Mouse (Mus musculus) hindbrain, embryonic 16.5 days (tissue): ENCODE results near the gene Ppp1cc. TPM values are rescaled to one million over a fixed set of nuclear protein-coding genes. Genes with fewer than 3 reads are reported as not detected.
A peak's percentile ranks its signal among the peaks of the same experiment; 100 is the strongest.
"Not testable (repeated sequence)": the region's sequence is repeated elsewhere in the genome, so short reads cannot be mapped to it uniquely, and the experiment has no call there.

Experiments
- ATAC-seq: fragments of 200-750 bp; cut with Nextera tagmentation; 2 replicates; pipeline ENCODE4 v1.8.0; 2017; ENCODE audit warnings: moderate TSS enrichment, moderate library complexity
- H3K27ac ChIP-seq: fragments of 300-500 bp; sonication (generic); 2 replicates; pipeline ENCODE4 v1.5.1; 2014; ENCODE audit warnings: low read depth, mild to moderate bottlenecking, control low read depth, low read length, moderate library complexity
- H3K27me3 ChIP-seq: fragments of 300-500 bp; sonication (generic); replicated peaks from 2 replicates; pipeline ENCODE4 v1.6.1; 2014; ENCODE audit warnings: low read length; ENCODE audit not compliant: control insufficient read depth, insufficient read depth
- H3K36me3 ChIP-seq: fragments of 300-500 bp; sonication (generic); 2 replicates; pipeline ENCODE4 v1.6.1; 2014; ENCODE audit warnings: mild to moderate bottlenecking, low read length, moderate library complexity, mixed read lengths; ENCODE audit not compliant: control insufficient read depth, insufficient read depth
- H3K4me1 ChIP-seq: fragments of 300-500 bp; sonication (generic); 2 replicates; pipeline ENCODE4 v1.6.1; 2014; ENCODE audit warnings: low read depth, low read length; ENCODE audit not compliant: control insufficient read depth, insufficient read depth
- H3K4me2 ChIP-seq: fragments of 300-500 bp; sonication (generic); 2 replicates; pipeline ENCODE4 v1.6.1; 2014; ENCODE audit warnings: mild to moderate bottlenecking, low read length, control low read depth, moderate library complexity
- H3K4me3 ChIP-seq: fragments of 300-500 bp; sonication (generic); 2 replicates; pipeline ENCODE4 v1.5.1; 2014; ENCODE audit warnings: mild to moderate bottlenecking, low read length, control low read depth, moderate library complexity
- H3K9ac ChIP-seq: fragments of 300-500 bp; sonication (generic); 2 replicates; pipeline ENCODE4 v1.6.1; 2014; ENCODE audit warnings: low read depth, mild to moderate bottlenecking, control low read depth, low read length, moderate library complexity
- H3K9me3 ChIP-seq: fragments of 300-500 bp; sonication (generic); 2 replicates; pipeline ENCODE4 v1.6.1; 2014; ENCODE audit warnings: mild to moderate bottlenecking, low read length, moderate library complexity; ENCODE audit not compliant: control insufficient read depth
- WGBS: fragments of 180-500 bp; shearing (Covaris S2); extraction: QIAGEN DNeasy Blood & Tissue Kit; methylation state at CpG from one replicate; pipeline ENCODE4 v1.1.7; 2014; 5-methylcytosine and 5-hydroxymethylcytosine counted together
- polyA plus RNA-seq: library from polyadenylated mRNA; unstranded; fragments of >200 nt; fragmentation: Nextera tagmentation; extraction: Ambion mirVana; gene quantifications from 2 replicates; pipeline ENCODE4 v1.2.1, GENCODE M21; 2015

Gene Ppp1cc
- polyA plus RNA-seq, 1 experiment from 2014 or later = 185 TPM

GRCm38 (mm10) chr5:122145381-122146055 is 12.6 kb upstream of the Ppp1cc start:
- no peaks in the 10 kb centered on the region for H3K9me3 ChIP-seq
- ATAC-seq = no peak
- no peaks in the 10 kb centered on the region for H3K4me1 ChIP-seq
- H3K27ac ChIP-seq = peak overlapping the region; percentile 40
- H3K36me3 ChIP-seq = no peaks in the 10 kb centered on the region
- no peak overlapping the region for H3K4me3 ChIP-seq
- H3K27me3 ChIP-seq = no peaks in the 10 kb centered on the region
- no peak overlapping the region for H3K9ac ChIP-seq
- 64% methylated on average over 15 of the region's 15 CpGs for WGBS
- H3K4me2 ChIP-seq = 0 out of 2 replicates have a peak overlapping the region, but pooled peaks have one; percentile 6

- H3K4me3 ChIP-seq = no peak overlapping the region
- no peak overlapping the region for H3K4me2 ChIP-seq
- no peaks in the 10 kb centered on the region for H3K36me3 ChIP-seq
- 0 out of 2 replicates have a peak overlapping the region, but pooled peaks have one; percentile 5 for H3K27ac ChIP-seq
- WGBS = 65% methylated on average over 10 of the region's 10 CpGs
- no peaks in the 10 kb centered on the region for H3K27me3 ChIP-seq
- H3K9me3 ChIP-seq = no peaks in the 10 kb centered on the region
- no peak for ATAC-seq
- H3K4me1 ChIP-seq = no peaks in the 10 kb centered on the region
- H3K9ac ChIP-seq = no peak overlapping the region
These were observed 12.0 kb upstream of the Ppp1cc start for GRCm38 (mm10) chr5:122146056-122146580.

- H3K4me1 ChIP-seq = no peaks in the 10 kb centered on the region
- ATAC-seq = no peak
- no peaks in the 10 kb centered on the region for H3K27me3 ChIP-seq
- no peak overlapping the region for H3K4me3 ChIP-seq
- H3K9ac ChIP-seq = no peak overlapping the region
- H3K36me3 ChIP-seq = no peaks in the 10 kb centered on the region
- no peaks in the 10 kb centered on the region for H3K9me3 ChIP-seq
- H3K27ac ChIP-seq = 0 out of 2 replicates have a peak overlapping the region, but pooled peaks have one; percentile 5
- no peak overlapping the region for H3K4me2 ChIP-seq
These were observed 11.5 kb upstream of the Ppp1cc start for GRCm38 (mm10) chr5:122146609-122147008.

- H3K4me3 ChIP-seq = no peak overlapping the region
- no peak overlapping the region for H3K27ac ChIP-seq
- H3K4me2 ChIP-seq = no peak overlapping the region
- no peak for ATAC-seq
- H3K27me3 ChIP-seq = no peaks in the 10 kb centered on the region
- WGBS = 30% methylated on average over 1 of the region's 1 CpGs
- no peak overlapping the region for H3K9ac ChIP-seq
- no peaks in the 10 kb centered on the region for H3K4me1 ChIP-seq
- no peaks in the 10 kb centered on the region for H3K36me3 ChIP-seq
- no peaks in the 10 kb centered on the region for H3K9me3 ChIP-seq
These were observed 10.0 kb upstream of the Ppp1cc start for GRCm38 (mm10) chr5:122148107-122148506.

GRCm38 (mm10) chr5:122149259-122149658 is 8.8 kb upstream of the Ppp1cc start:
- no peak overlapping the region for H3K4me2 ChIP-seq
- no peak overlapping the region for H3K27ac ChIP-seq
- WGBS = 59% methylated on average over 4 of the region's 4 CpGs
- no peaks in the 10 kb centered on the region for H3K36me3 ChIP-seq
- ATAC-seq = no peak
- no peak overlapping the region for H3K4me3 ChIP-seq
- H3K27me3 ChIP-seq = no peaks in the 10 kb centered on the region
- no peak overlapping the region for H3K9ac ChIP-seq
- no peaks in the 10 kb centered on the region for H3K4me1 ChIP-seq
- H3K9me3 ChIP-seq = no peaks in the 10 kb centered on the region

GRCm38 (mm10) chr5:122152508-122152907 is 5.6 kb upstream of the Ppp1cc start:
- H3K9me3 ChIP-seq, H3K27me3 ChIP-seq, H3K27ac ChIP-seq, ATAC-seq, H3K4me1 ChIP-seq, H3K36me3 ChIP-seq, H3K9ac ChIP-seq, H3K4me3 ChIP-seq, H3K4me2 ChIP-seq: not testable (repeated sequence)
- WGBS = 86% methylated on average over 5 of the region's 5 CpGs

GRCm38 (mm10) chr5:122154006-122154405 is 4.1 kb upstream of the Ppp1cc start:
- Histone ChIP-seq H3K4me1 (peaks cover 7% of the 10 kb centered on the region), H3K9me3 (no peaks in the 10 kb centered on the region), H3K36me3 (no peaks in the 10 kb centered on the region), H3K9ac (no peak overlapping the region), H3K27ac (no peak overlapping the region), H3K27me3 (no peaks in the 10 kb centered on the region), H3K4me3 (no peak overlapping the region), H3K4me2 (no peak overlapping the region)
- 38% methylated on average over 11 of the region's 14 CpGs for WGBS
- ATAC-seq = no peak

- ATAC-seq = no peak
- H3K27ac ChIP-seq = no peak overlapping the region
- H3K9me3 ChIP-seq = no peaks in the 10 kb centered on the region
- H3K9ac ChIP-seq = no peak overlapping the region
- H3K4me1 ChIP-seq = peaks cover 13% of the 10 kb centered on the region
- H3K4me3 ChIP-seq = no peak overlapping the region
- no peaks in the 10 kb centered on the region for H3K27me3 ChIP-seq
- no peaks in the 10 kb centered on the region for H3K36me3 ChIP-seq
- 90% methylated on average over 3 of the region's 3 CpGs for WGBS
- H3K4me2 ChIP-seq = no peak overlapping the region
These were observed 3.3 kb upstream of the Ppp1cc start for GRCm38 (mm10) chr5:122154782-122155181.

- Histone ChIP-seq H3K27me3 (no peaks in the 10 kb centered on the region), H3K36me3 (no peaks in the 10 kb centered on the region), H3K9me3 (no peaks in the 10 kb centered on the region), H3K4me3 (no peak overlapping the region), H3K4me1 (peaks cover 21% of the 10 kb centered on the region), H3K27ac (no peak overlapping the region), H3K9ac (no peak overlapping the region), H3K4me2 (no peak overlapping the region)
- no peak for ATAC-seq
These were observed 2.5 kb upstream of the Ppp1cc start for GRCm38 (mm10) chr5:122155613-122156012.
